Mouse (Mus musculus) E14TG2a.4 (cell line): ENCODE measurements around the gene Dclk2.

ENCODE experiments used
- H3K27me3 ChIP-seq: 2 replicates; pipeline ENCODE4 v1.6.1; 2014; ENCODE audit warnings: low read length, control low read depth; ENCODE audit not compliant: insufficient read depth
- H3K36me3 ChIP-seq: 2 replicates; pipeline ENCODE4 v1.6.1; 2014; ENCODE audit warnings: low read length, control low read depth; ENCODE audit not compliant: insufficient read depth
- H3K4me1 ChIP-seq: replicated peaks from 2 replicates; pipeline ENCODE4 v1.6.1; 2014; ENCODE audit warnings: low read depth, low read length, control low read depth
- H3K4me3 ChIP-seq: replicated peaks from 2 replicates; pipeline ENCODE4 v1.5.1; 2014; ENCODE audit warnings: mild to moderate bottlenecking, low read length
- H3K9me3 ChIP-seq: 2 replicates; pipeline ENCODE4 v1.6.1; 2014; ENCODE audit warnings: low read length, control low read depth
- CTCF ChIP-seq: conservative IDR thresholded peaks from 2 replicates; pipeline ENCODE4 v1.5.1; 2014; ENCODE audit warnings: low read length
- NANOG ChIP-seq: IDR thresholded peaks from 2 replicates; pipeline ENCODE4 v1.6.1; 2014; ENCODE audit warnings: borderline replicate concordance, low read length, mixed read lengths
- POU5F1 ChIP-seq: IDR thresholded peaks from 2 replicates; pipeline ENCODE4 v1.6.1; 2014; ENCODE audit warnings: low read length, borderline replicate concordance

The Dclk2 gene

DNA sequence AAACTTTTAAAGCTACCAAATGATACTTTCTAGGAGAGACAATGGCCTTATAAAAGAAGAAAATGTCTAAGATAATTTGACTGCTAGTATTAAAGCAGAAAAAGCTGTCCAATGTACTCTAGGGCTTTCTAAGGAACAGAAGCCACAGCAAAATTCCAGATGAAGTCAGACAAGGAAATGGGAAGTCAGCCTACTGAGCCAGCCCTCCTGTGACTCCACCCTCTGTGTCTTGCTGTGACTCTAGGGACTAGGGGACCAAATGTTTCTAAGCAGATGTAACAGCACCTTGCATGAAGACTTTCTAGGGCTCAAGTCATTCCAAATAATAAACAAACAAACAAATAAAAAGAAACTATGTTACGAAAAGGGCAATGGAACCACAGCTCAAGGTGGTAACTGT is 75.1 kb downstream of the Dclk2 start:
- Histone ChIP-seq H3K9me3 (peaks cover 33% of the 10 kb centered on the region), H3K36me3 (peaks cover 19% of the 10 kb centered on the region), H3K27me3 (no peaks in the 10 kb centered on the region), H3K4me1 (peaks cover 53% of the 10 kb centered on the region), H3K4me3 (peak overlapping the region; percentile 18; the same call in 1 of the 2 replicates)
- no peak for TF ChIP-seq NANOG
- no peak for TF ChIP-seq POU5F1
- TF ChIP-seq CTCF, result no peak

DNA sequence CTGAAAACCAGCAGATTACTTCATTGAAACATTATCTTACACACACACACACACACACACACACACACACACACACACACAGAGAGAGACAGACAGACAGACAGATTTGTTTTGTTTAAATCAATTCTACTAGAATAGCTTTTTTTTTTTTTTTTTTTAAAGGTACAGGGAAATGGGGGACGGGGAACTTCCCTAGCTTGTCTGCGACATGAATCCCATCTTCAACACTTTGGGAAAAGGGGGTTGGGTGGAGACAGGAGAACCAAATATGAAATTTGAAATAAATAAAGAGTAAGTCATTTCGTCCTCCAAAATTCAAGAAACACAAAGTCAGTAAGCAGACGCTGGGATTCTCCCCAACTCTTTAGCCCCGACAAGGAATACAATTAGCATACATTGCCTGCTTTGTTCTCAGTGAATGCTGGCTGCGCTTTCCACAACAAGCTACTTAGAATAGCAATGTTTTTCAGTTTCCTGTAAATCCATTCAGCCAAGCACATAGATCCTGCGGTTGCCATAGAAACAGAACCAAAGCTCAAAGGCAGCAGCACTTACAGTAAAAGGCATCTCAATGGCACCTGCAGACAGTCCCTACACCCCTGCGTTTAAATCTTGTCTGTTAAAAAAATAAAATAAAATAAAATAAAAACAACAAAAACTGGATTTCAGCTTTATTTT is 75.7 kb downstream of the Dclk2 start:
- Histone ChIP-seq H3K36me3 (peaks cover 22% of the 10 kb centered on the region), H3K27me3 (no peaks in the 10 kb centered on the region), H3K4me3 (no peak overlapping the region), H3K9me3 (peaks cover 39% of the 10 kb centered on the region), H3K4me1 (peaks cover 47% of the 10 kb centered on the region)
- peak; percentile 31; the same call in 1 of the 2 replicates for TF ChIP-seq POU5F1
- TF ChIP-seq NANOG, result peak; percentile 95
- TF ChIP-seq CTCF, result no peak

DNA sequence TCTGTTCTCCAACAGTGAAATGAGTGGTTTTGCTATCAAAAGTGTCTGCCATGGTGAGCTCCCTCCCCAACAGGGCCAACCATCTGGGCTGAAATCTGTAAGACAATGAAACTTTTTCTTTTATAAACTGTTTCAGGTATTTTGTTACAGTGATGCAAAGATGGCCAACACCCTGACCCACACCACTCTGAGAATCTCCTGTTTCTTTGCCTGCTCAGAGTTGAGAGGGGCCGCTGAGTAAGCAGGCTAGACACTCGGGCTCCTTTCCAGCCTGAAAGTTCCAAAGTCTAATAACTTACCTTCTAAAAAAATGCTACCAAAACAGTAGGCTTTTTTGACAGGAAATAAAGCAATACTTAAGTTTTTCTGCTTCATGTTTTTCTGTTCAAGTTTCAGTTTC is 78.2 kb downstream of the Dclk2 start:
- Histone ChIP-seq H3K27me3 (no peaks in the 10 kb centered on the region), H3K4me1 (peaks cover 24% of the 10 kb centered on the region), H3K4me3 (no peak overlapping the region), H3K36me3 (peaks cover 29% of the 10 kb centered on the region), H3K9me3 (peaks cover 55% of the 10 kb centered on the region)
- no peak for TF ChIP-seq POU5F1
- TF ChIP-seq NANOG, result no peak
- TF ChIP-seq CTCF, result no peak

DNA sequence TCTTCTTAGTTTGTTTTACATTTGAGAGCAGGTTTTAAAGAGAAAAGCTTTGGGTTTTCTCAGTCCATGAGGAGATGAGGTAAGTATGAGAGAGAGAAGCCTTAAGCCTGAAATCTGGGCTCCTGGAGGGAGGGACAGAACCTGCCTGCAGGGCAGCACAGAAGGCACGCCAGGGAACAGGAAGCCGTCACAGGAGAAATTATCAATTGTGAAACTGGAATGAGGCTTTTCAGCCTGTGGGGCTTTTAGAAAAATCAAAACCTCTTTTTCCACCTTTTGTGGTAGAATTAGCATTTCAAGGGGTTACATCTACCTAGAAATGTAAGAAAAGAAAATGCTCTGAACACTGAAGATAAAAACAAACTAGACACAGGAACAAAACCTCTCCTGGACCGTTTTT is 81.0 kb downstream of the Dclk2 start:
- Histone ChIP-seq H3K4me1 (peaks cover 4% of the 10 kb centered on the region), H3K36me3 (peaks cover 35% of the 10 kb centered on the region), H3K9me3 (peaks cover 58% of the 10 kb centered on the region), H3K4me3 (no peak overlapping the region), H3K27me3 (no peaks in the 10 kb centered on the region)
- TF ChIP-seq CTCF, result no peak
- TF ChIP-seq NANOG, result no peak
- no peak for TF ChIP-seq POU5F1

DNA sequence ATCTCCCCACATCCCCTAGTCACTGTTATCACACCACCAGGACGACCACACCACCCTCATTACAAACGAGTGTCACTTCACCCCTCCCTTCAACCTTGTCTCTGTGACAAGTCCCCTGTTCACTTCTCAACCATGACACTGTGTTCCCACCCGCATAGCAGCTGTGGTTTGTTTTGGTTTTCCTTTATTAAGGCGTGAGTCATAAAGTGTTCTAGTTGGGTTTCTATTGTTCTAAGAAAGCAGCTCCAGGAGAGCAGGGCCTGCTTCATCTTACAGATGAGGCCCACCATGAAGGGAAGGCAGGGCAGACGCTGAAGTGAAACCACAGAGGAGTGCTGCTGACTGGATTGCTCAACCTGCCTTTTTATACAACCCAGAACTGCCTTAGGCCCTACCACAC is 83.3 kb downstream of the Dclk2 start:
- H3K27me3 ChIP-seq, result peaks cover 6% of the 10 kb centered on the region; the same call in 1 of the 2 replicates
- H3K4me3 ChIP-seq, result no peak overlapping the region
- H3K4me1 ChIP-seq, result peaks cover 21% of the 10 kb centered on the region
- peaks cover 41% of the 10 kb centered on the region for H3K9me3 ChIP-seq
- no peak for TF ChIP-seq CTCF
- no peak for TF ChIP-seq NANOG
- TF ChIP-seq POU5F1, result no peak
- H3K36me3 ChIP-seq, result peaks cover 30% of the 10 kb centered on the region

DNA sequence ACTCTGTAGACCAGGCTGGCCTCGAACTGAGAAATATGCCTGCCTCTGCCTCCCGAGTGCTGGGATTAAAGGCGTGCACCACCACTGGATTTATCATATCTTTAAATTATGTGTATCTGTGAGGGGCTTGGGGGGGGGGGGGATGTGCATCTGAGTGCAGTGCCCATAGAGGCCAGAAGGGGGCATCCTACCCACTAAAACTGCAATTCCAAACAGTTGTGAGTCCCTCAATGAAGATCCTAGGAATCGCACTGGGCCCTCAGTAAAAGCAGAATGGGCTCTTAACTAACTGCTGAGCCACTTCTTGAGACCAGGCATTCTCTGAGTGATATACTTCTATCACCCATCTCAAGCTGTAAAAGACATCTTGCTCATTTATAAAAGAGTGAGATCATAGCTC is 85.5 kb downstream of the Dclk2 start:
- peaks cover 33% of the 10 kb centered on the region for H3K36me3 ChIP-seq
- H3K27me3 ChIP-seq, result peaks cover 12% of the 10 kb centered on the region; the same call in 1 of the 2 replicates
- no peak overlapping the region for H3K4me3 ChIP-seq
- H3K9me3 ChIP-seq, result peaks cover 22% of the 10 kb centered on the region
- H3K4me1 ChIP-seq, result peaks cover 40% of the 10 kb centered on the region
- TF ChIP-seq POU5F1 (no peak), CTCF (peak; percentile 27; the same call in 1 of the 2 replicates)

DNA sequence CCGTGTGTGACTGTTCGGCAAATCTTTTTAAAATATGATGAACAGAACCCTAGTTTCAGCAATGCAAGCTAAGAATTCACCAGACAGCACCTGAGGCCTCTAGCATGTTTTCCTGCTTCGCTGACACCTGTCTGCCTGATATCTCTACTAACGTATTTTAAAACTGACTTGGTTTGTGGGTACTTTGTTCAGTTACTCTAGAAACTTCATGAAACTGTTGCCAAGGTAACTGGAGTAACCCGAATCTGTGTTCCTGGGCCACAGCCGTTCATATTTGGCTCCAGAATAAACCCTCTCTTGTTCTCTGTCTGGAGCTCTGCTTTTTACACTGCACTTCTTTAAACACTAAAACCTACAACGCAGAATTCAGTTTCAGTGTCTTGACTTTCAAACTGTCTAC is 86.3 kb downstream of the Dclk2 start:
- TF ChIP-seq CTCF (no peak), NANOG (no peak)
- H3K27me3 ChIP-seq, result peaks cover 12% of the 10 kb centered on the region; the same call in 1 of the 2 replicates
- H3K36me3 ChIP-seq, result peaks cover 31% of the 10 kb centered on the region
- no peak overlapping the region for H3K4me3 ChIP-seq
- peaks cover 13% of the 10 kb centered on the region for H3K9me3 ChIP-seq
- H3K4me1 ChIP-seq, result peaks cover 40% of the 10 kb centered on the region

DNA sequence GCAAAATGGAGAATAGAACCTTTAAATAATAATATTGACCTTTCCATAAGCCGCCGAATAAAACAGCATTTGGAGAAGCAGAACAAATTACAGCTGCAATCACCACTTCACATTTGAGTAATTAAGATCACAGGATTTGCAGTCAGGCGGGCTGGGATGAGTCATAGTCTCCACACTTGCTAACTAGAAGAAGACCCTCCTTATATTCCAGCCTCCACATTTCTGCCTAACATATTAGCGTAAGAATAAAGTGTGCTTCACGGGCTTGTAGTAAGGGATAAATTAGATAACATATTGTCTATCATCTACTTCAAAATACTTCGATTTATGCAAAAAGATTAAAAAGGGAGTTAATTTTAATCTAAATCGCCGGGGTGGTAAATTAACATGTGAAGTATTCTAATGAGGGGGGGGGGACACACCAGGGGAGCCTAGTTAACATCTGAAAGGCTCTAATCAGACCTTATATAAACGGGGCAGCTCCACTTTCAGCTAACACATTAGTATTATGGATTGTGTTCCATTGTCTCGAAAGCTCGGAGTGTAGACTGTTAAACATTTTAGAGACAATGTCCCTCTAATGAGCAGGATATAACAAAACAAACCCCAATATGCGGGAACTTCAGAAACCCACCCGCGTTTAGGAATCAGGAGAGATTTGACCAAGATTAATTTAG is 87.9 kb downstream of the Dclk2 start:
- Histone ChIP-seq H3K27me3 (peaks cover 12% of the 10 kb centered on the region; the same call in 1 of the 2 replicates), H3K4me1 (peaks cover 40% of the 10 kb centered on the region), H3K4me3 (no peak overlapping the region), H3K36me3 (peaks cover 28% of the 10 kb centered on the region), H3K9me3 (peaks cover 6% of the 10 kb centered on the region; the same call in 1 of the 2 replicates)
- TF ChIP-seq CTCF (no peak), NANOG (peak; percentile 68; the same call in 1 of the 2 replicates), POU5F1 (no peak)

DNA sequence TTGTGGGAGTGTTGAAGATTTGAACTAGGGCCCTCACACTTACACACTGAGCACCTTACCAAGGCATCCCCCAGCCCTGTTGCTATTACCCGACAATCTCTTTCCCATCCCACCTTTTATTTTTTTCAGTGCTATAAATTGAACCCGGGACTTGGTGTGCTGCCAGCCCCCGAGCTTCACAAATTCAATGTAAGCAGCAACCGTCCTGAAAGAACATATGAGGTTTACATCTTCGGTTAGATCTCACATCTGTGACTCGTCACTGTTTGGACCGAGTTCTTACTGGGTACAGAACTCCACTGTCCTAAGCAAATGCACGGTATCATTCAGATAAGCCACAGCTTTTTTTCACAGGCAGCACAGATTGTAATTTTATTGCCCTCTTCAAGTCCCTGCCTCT is 88.5 kb downstream of the Dclk2 start:
- TF ChIP-seq POU5F1, result no peak
- no peak for TF ChIP-seq NANOG
- TF ChIP-seq CTCF, result no peak
- Histone ChIP-seq H3K4me1 (peaks cover 40% of the 10 kb centered on the region), H3K36me3 (peaks cover 28% of the 10 kb centered on the region), H3K4me3 (no peak overlapping the region), H3K9me3 (no peaks in the 10 kb centered on the region; the same call in 1 of the 2 replicates), H3K27me3 (peaks cover 12% of the 10 kb centered on the region; the same call in 1 of the 2 replicates)
